Mouse (Mus musculus): Measurements from ENCODE around the gene Snapc2.

The Snapc2 gene

DNA sequence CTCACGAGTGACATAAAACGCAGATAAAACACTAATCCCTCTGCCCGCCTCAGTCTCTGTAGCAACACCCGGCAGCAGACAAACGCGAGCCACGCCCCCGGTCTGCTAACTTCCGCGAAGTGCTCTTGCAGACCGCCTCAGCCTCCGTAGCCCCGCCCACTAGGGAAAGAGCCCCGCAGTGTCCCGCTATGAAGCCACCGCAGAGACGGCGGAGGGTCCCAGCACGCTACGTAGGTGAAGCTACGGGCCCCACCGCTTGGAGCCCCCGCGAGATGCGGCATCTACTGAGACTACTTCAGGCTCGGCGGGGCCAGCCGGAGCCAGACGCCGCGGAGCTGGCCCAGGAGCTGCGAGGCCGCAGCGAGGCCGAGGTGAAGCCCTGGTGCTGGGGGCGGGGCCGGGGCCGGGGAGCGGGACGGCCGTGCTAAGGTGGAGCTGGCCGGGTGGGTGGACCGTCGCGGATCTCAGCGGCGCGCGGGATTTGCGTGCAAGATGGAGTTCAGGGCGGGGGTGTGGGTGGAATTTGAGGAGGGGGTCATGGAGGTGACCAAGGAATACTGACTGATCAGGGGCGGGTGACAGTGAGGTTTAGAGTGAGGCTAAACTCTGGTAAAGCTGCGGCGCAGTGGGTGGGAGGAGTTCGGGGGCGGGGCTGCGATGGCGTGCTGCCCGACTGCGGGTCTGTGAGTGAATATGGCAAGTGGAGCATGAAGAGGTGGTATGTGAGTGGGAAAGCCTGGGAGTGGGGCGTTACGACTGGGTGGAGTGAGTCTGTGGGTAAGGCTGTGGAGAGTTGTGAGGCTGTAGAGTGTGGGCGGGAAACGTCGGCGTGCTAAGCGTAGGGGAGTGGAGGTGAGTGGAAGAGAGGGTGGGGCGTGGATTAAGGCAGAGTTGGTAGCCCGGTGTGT is at the start of gene Snapc2:
Gene Snapc2 (plus strand): TSS at position 147 of the 908 bp plus-strand sequence.
- DNase-seq (ENCODE audit: low spot score) = peak; percentile 95

DNA sequence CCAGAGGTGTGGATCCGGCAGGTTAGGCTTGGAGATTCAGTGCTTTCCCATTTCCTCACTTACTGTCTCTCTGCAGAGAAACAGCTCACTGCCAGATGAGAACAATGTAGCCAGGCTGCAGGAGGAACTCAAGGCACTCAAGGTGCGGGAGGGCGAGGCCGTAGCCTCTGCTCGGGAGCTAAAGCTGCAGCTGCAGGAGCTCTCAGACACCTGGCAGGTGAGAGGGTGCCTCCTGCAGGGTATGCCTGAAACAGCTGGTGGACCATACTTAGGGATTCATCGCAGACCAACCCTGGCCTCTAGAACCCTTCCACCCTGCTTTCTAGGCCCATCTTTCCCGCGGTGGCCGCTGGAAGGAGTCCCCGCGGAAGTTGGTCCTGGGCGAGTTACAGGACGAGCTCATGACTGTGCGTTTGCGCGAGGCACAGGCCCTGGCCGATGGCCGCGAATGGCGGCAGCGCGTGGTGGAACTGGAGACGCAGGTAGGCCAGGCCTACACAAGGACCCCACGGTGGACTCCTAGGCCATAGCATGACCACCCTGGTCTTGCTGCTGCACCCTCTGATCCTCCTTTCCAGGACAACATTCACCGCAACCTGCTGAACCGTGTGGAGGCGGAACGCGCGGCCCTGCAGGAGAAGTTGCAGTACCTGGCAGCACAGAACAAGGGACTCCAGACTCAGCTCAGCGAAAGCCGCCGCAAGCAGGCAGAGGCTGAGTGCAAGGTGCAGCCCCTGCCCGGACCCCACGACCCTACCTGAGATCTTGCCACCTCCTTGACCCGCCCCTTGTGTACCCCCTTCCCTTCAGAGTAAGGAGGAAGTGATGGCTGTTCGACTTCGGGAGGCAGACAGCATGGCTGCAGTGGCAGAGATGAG is 47.4 kb upstream of the Snapc2 start:
- DNase-seq (ENCODE audit: low spot score) = peak; percentile 82

DNA sequence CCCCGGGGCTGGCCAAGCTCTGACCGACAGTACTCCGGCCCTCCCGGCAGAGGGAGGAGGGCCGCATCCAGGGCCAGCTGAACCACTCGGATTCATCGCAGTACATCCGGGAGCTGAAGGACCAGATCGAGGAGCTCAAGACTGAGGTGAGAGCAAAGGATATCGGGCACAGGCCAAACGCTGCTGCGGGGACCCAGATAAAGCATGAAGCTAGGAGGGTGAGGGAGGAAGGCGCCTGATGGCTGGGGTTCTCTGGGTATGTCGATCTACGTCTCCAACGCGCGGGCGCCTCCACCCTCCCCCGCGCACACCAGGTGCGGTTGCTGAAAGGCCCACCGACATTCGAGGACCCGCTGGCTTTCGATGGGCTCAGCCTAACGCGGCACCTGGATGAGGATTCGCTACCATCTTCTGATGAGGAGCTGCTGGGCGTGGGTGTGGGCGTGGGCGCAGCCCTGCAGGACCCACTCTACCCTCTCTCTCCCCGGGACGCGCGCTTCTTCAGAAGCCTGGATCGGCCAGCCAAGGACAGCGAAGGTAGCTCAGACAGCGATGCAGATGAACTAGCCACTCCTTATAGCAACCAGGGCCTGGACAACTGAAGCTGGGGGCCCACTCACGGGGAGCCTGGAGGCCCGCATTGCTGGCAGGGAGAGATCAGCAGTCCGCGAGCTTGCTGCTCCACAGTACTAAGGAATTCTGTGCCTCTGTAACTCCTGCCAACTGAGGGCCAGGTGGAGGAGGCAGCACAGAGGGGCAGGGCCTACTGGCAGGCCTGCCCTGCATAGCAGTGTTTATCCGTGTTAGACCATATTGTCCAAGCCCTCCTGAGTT is 46.5 kb upstream of the Snapc2 start:
- DNase-seq (ENCODE audit: low spot score) = no peak

DNA sequence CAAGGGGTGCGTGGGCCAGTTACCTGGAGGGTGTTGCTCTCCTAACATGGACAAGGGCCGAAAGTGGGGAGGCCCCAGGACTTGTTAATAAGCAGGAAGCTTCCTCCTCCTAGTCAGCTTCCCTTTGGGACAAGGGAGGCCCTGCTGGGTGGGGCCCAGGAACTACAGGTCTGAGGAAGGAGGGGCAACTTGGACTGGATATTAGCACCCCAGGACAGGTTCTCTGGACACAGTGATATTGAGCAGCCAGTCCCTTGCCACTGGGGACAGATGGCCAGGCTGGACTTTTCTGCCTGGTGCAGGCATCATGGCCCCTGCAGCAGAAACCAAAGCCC is 45.9 kb upstream of the Snapc2 start:
- no peak for DNase-seq (ENCODE audit: low spot score)

DNA sequence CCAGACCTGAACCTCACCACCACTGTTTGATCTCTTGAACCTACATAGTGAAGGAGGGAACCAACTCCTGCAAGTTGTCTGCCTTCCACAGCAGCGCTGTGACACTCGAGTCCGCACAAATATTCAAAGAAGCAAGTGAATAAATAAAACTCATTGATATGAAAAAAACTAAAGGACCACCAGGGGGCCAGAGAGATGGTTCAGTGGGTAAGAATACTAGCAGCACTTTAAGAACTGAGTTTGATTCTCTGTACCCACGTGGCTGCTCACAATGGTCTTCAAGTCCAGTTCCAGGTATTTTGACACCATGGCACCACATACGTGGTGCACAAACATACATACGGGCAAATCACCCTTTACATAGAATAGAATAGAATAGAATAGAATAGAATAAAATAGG is 41.8 kb upstream of the Snapc2 start:
- DNase-seq (ENCODE audit: low spot score) = no peak

DNA sequence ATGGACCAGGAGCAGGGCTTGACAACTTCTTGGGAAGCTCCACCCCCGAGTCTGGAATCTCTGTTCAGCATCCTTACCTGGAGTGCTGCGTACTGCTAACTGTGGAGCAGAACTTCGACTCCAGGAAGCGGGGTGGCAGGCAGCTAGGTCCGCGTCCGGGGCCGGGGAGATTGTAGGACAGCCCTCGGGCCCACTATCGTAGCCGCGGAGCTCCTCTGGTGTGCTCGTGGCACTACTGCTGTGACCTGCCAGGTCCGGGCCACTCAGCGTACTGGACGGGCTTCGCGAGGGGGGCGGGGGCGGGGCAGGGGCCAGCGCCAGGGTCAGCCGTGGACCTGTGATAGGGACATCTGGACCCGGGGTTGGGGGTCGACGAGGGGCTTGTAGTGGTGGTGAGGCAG is 40.1 kb upstream of the Snapc2 start:
- DNase-seq (ENCODE audit: low spot score) = peak; percentile 23

DNA sequence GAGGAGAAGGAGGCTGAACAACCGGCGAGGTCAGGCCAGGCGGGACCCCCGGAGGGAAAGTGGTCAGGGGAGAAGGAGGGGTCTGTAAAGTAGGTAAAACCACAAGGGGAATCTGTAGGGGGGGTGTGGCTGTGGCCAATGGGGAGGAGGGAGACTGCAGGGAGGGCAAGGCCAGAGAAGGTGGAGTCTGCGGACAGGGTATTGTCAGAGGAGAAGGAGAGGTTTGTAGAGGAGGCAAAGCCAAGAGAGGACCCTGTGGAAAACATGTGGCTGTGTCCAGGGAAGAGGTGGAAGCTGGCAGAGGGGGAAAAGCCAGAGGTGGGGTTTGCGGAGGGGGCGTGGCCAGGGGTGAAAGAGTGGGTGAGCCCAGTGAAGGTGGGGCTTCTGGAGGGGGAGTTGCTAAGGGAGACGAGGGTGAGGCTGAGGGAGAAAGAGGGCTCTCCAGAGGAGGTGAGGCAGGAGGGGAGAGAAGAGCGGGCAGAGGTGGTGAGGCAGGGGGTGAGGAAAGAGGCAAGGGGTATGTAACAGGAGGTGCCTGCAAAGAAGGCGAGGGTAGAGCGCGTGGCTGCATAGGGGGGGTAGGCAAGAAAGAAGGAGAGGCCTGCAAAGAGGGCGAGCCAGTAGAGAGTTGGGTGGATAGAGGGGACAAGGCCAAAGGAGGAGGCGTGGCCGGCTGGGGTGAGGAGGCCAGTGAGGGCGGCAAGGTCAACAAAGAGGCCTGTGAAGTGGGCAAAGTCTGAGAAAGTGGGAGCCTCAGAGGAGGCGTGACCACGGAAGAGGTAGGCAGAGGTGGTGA is 39.5 kb upstream of the Snapc2 start:
- peak; percentile 66 for DNase-seq (ENCODE audit: low spot score)

DNA sequence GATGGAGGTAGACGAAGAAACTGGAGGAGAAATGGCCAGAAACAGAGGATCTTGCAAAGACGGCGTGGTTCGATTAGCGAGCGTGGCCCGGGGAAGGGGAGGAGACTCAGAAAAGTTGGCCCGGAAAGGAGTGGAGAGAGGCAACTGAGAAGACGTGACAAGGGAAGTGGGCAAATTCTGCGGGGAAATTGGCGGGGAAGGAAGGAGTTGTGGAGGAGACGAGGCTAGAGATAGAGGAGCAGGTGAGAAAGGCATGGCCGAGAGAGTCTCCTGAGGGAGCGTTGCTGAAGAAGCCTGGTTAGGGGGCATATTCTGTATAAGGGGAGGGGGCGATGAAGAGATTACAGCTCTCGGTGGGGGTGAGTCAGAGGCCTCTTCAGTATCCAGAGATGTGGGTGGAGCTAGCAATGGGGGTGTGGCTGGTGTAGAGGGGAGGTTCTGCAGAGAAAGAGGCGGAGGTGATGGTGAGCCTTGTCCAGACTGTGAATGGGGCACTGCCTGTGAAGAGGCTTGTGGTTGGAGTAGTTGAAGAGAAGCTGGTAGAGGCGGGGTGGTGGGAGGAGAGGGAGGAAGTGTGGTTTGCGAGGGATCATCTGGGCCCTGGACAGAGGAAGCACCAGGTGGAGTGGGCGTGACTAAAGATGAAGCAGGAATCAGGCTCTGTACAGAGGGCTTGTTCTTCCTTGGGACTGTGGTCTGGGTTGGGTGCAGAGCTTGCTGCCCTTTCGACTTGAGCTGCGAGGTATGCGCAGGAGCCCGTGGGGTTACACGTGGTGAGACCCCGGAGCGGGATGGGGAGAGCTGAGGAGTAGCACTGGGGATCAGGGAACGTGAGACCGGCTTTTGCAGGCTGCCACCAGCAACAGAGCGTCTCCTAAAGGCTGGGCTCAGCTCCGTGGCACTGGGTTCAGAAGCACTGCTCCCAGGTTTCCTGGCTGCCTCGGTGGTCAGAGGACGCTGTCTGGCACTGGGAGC is 38.6 kb upstream of the Snapc2 start:
- peak; percentile 46 for DNase-seq (ENCODE audit: low spot score)

DNA sequence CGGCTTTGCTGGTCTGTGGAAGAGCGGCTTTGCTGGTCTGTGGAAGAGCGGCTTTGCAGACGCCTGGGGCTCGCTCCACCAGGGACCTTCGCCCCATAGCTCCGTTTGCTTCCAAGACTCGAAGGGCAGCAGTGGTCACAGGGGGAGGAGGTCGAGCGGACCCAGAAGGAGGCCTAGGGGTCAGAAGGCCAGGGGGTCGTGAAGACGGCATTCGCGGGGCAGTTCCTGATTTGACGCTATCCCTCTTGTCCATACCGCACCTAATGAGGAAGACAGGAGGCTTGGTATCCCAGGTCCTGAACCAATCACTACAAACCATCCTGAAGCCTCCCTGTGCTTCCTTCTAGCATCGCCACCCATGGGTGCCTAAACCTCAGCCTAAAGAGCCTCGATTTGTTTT is 36.6 kb upstream of the Snapc2 start:
- no peak for DNase-seq (ENCODE audit: low spot score)

DNA sequence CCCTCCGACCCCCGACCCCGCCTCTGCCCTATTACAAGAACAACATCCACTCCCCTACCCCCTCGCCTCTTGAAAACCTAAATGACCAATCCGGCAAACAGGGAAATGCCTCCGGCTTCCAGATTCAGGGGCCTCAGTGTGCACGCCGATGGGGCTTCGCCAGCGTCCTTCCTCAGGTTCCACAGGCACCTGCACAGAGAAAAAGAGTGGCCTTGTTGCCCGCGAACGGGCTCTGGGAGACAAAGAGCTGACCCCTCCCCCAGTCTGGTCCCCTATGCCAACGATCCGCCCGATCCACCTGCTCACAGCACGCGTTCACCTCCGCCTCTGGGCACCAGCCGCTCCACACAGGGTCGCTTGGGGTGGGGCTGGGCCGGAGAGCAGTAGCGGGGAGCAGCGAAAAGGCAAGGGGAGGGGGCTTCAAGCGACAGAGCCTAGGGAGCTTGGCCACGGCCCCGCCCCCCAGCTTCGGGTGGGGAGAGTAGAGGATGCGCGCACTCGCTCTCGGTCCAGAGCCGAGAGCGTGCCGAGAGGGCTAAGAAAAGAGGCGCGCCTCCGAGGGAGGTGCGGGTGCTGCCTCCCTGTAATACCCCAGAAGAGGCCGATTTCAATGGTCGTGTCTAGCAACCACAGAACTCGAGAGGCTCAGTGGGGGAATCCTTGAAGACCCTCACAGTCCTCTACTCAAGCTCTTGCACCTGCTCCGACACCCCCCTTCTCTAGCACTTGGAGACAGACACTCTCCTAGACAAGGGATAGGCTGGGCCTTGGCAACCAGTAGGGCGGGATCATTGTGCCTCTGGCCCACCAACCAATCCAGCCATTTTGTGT is 35.9 kb upstream of the Snapc2 start, which contains the start of gene Prr36:
Gene Prr36 (minus strand): TSS at position 669 of the 831 bp plus-strand sequence.
- DNase-seq (ENCODE audit: low spot score) = peak; percentile 18

DNA sequence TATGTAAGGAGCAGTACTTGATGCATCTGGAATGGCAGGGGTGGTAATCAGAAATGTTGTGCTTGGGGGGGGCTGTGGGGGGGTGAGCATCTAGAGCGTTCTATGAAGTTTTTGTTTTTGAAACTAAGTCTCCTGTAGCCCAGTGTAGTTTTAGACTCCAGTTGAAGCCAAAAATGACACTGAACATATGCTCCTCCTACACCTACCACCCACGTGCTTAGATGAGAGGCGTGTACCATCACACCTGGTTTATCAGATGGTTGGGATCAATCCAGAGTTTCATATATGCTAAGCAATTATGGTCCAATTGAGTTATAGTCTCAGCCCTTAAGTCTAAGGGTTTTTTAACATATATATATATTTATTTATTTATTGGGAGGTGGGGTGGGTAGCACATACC is 33.3 kb upstream of the Snapc2 start:
- DNase-seq (ENCODE audit: low spot score) = no peak

DNA sequence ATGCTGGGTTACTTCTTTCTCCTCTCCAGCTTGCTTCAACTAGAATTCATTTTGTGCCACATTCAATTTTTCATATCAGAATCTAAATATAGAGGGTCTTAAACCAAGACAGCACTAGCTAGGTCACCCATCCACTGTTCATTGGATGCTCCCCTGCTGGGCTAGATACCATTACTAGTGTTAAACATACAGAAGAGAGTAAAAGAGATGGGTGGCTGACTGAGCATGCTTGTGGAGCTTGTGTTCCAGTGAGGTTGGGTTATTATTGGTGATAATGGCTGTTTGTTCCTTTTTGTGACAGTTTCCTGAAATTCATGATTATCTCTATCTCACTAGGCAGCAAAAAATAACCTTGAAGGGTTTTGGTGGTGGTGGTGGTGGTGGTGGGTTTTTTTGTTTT is 30.8 kb upstream of the Snapc2 start:
- DNase-seq (ENCODE audit: low spot score) = no peak

DNA sequence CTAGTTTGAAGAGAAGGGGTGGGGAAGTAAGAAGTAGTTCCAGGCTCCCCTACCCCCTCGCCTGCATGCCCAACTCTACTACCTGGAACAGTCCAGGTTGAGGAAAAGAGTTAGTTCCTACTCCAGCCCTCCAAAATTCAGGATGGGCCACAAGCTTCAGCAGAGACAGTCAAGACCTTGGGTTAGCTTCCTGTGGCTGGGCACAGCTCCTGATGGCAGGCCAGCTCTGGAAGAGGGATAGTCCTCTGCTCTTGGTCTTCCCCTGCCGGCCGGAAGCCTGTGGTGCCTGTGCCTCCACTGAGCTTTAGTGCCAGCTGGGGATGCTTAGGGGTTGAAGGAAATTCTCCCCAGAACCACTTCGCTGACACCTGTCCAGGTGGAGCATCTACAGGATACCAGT is 26.6 kb upstream of the Snapc2 start:
- DNase-seq (ENCODE audit: low spot score) = no peak

DNA sequence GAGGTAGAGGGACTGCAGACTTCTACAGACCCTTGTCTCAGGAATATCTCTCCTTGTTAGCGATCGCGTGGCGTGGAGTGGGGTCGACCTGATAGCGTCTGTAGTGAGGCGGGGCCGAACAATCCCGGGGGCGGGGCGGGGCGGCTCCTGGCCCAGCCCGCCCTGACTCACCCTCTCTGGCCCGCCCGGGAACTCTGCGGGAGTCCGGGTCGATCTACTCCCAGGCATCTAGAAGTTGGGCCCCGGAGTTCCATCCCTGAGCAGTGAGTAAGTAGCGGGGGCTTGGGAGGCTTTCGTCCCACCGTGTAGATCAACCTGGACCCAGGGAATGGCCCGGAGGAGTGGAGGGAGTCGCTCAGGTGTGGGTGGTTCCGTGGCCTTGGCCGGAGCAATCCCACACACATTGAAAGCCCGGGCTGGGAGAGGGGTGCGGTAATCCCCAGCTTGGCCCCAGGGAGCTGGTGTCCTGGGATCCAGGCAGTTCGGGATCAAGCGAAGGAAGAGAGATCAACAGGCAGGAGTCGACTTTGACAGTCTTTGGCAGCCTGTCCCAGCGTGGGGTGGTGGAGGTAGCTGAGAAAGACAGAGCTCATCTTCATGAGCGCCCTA is 26.0 kb upstream of the Snapc2 start, which contains the start of gene Lrrc8e:
Gene Lrrc8e (plus strand): TSS at position 89 of the 609 bp plus-strand sequence.
- no peak for DNase-seq (ENCODE audit: low spot score)

DNA sequence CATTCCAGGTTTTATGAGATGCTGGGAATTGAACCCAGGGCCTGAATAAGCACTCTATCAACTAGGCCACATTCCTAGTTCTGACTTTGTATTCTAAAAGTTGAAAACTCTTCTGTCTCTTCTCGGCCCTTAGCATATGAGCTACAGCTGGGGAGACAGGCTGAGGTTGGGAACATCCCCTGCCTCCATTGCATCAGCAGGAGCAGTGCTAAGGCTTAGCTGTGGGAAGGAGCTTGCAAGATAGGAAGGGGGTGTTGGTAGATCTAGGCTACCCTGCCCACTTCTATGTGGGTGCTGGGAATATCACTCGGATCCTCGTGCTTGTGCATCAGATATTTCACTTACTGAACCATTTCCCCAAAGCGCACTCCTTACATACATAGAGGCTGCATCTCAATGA is 25.0 kb upstream of the Snapc2 start:
- no peak for DNase-seq (ENCODE audit: low spot score)

DNA sequence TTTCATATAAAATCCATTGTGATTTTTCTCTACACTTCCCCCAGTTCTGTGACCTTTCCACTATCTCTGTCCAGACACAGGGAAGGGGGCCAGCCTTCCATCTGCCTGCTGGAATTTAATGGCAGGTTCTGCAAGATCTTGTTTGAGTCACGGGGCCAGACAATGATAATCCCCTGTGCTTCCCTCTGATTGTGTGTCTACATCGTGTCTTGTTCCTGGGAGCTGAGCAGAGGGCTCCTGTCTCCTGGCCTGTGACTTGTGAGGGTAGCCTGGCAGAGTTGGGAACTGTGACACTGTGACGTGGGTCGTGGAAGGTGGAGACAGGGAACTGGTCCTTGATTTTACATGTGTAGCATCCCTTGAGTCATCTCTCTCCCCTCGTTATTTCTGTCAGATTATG is 23.1 kb upstream of the Snapc2 start:
- DNase-seq (ENCODE audit: low spot score) = no peak

DNA sequence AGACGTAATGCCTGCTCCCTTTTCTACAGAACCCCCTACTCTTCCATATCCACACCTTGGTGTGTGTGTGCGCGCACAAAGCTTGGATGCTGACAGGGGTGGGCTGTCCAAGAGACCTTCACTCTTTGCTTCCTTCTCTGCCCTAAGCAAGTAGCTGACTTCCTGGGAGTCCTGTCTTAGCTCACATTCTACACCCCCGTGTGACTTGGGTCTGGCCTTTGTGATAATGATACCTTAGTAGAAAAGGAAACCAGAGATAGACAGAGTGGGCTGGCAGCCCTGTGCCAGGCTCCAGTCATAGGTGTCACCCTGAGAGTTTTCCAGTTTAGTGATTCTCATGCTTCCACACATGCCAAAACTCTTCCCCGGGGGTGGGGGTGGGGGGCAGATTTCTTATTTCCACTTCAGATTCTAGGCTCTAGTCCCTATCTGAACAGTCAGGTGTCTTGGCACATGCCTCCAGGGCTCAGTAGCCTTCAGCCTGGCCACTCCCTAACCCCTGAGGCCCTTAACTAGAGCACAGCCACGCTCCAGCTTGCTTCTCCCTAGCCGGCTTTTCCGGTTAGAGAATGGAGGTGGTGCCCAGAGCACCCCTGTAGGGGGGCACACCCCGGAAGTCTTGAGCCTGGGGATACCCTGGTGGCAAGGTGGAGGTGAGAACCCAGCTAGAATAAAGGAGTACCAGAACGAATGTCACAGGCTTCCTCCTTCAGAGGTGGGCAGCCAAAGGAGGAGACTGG is 22.1 kb upstream of the Snapc2 start:
- no peak for DNase-seq (ENCODE audit: low spot score)

All from testis, postnatal 14 days (tissue).